Mouse (Mus musculus): Measurements from ENCODE around the gene Ttf2.

DNA sequence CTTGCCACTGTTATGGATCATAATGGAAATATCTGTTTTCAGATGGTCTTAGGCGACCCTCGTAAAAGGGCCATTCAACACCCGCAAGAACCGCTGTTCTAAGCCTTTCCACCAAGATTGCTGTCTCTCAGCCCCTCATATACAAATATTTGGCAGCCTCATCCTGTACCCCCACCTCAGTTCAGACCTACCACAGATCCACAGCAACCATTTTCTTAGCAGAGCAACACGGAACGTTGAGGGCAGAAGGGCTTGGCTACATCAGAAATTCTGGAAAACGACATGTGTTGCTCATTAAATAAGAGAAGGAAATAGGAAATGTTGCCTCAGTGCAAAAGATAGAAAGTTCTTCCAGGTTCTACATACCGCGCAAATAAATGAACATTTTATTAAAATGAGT is 58.4 kb downstream of the Ttf2 start:
- TF ChIP-seq POLR2A (IDR thresholded peaks at IDR 0.05; ENCODE audit: insufficient read length, low read depth) (no peak), USF1 (IDR thresholded peaks at IDR 0.05; ENCODE audit: low read depth) (no peak), MYOG (IDR thresholded peaks at IDR 0.05; ENCODE audit: control insufficient read depth in 1 of 3, insufficient read depth in 1 of 3, insufficient read length in 2 of 3, low read depth in 2 of 3) (no peak), E2F4 (IDR thresholded peaks at IDR 0.05; ENCODE audit: insufficient read depth) (no peak), POLR2AphosphoS2 (IDR thresholded peaks at IDR 0.05; ENCODE audit: insufficient read length, low read depth) (no peak), MYOD1 (IDR thresholded peaks at IDR 0.05; ENCODE audit: control insufficient read depth in 1 of 3, insufficient read length in 2 of 3, low read depth in 2 of 3) (no peak)
